Mouse (Mus musculus) liver, adult 2 months (tissue): ENCODE data around the gene Srpx. TPM values are rescaled to one million over a fixed set of nuclear protein-coding genes. Genes with fewer than 3 reads are reported as not detected.

Experiments
- DNase-seq: peaks from one replicate; pipeline ENCODE4 v3.0.0-alpha.2; 2011; ENCODE audit warnings: low read depth, low spot score; ENCODE audit errors: extremely low read depth
- H3K27ac ChIP-seq: fragments of 200-500 bp; replicated peaks from 2 replicates; pipeline ENCODE4 v1.5.1; 2012; ENCODE audit warnings: low read depth, mild to moderate bottlenecking, control low read depth, inconsistent platforms, low read length; ENCODE audit not compliant: insufficient read depth
- H3K27me3 ChIP-seq: fragments of 200-500 bp; 2 replicates; pipeline ENCODE4 v1.6.1; 2012; ENCODE audit warnings: mild to moderate bottlenecking, moderate library complexity, low read length, inconsistent platforms; ENCODE audit not compliant: control insufficient read depth, insufficient read depth
- H3K36me3 ChIP-seq: fragments of 200-500 bp; 2 replicates; pipeline ENCODE4 v1.6.1; 2012; ENCODE audit warnings: low read length, inconsistent platforms; ENCODE audit not compliant: control insufficient read depth, insufficient read depth
- H3K4me1 ChIP-seq: fragments of 200-500 bp; 2 replicates; pipeline ENCODE4 v1.6.1; 2011; ENCODE audit warnings: low read length; ENCODE audit not compliant: control insufficient read depth, insufficient read depth
- H3K4me3 ChIP-seq: fragments of 200-500 bp; 2 replicates; pipeline ENCODE4 v1.5.1; 2011; ENCODE audit warnings: low read depth, mild to moderate bottlenecking, control low read depth, low read length, moderate library complexity; ENCODE audit not compliant: insufficient read depth
- H3K79me2 ChIP-seq: fragments of 200-500 bp; 2 replicates; pipeline ENCODE4 v1.6.1; 2012; ENCODE audit warnings: inconsistent platforms, mild to moderate bottlenecking, low read length, moderate library complexity; ENCODE audit not compliant: control insufficient read depth, insufficient read depth
- H3K9ac ChIP-seq: fragments of 200-500 bp; 2 replicates; pipeline ENCODE4 v1.6.1; 2012; ENCODE audit warnings: low read depth, mild to moderate bottlenecking, control low read depth, inconsistent platforms, low read length
- CTCF ChIP-seq: fragments of 200-500 bp; IDR thresholded peaks from 2 replicates; pipeline ENCODE4 v1.5.1; 2011; ENCODE audit warnings: low read depth, low read length, control low read depth
- POLR2A ChIP-seq: fragments of 200-500 bp; IDR thresholded peaks from 2 replicates; pipeline ENCODE4 v1.6.1; 2011; ENCODE audit warnings: low read length, control low read depth; ENCODE audit not compliant: insufficient read depth; ENCODE audit errors: extremely low read depth
- WGBS: fragments of 180-500 bp; shearing (Covaris S2); methylation state at CpG from one replicate; pipeline ENCODE4 v1.1.7; 2018; 5-methylcytosine and 5-hydroxymethylcytosine counted together
- polyA plus RNA-seq: library from polyadenylated mRNA; depleted of rRNA; stranded (reverse); fragments of >200 nt; gene quantifications from 2 replicates; pipeline ENCODE4 v1.2.3, GENCODE M21; 2012; rRNA removed
- total RNA-seq: library from RNA; depleted of rRNA; stranded (reverse); fragments of >200 nt; gene quantifications from 2 replicates; pipeline ENCODE4 v1.2.3, GENCODE M21; 2014; rRNA removed

Srpx gene
- total and polyA plus RNA-seq, 2 experiments: 0.46 to 1.4 TPM

GRCm38 (mm10) chrX:10010202-10010601 lies 107.3 kb downstream of the Srpx start:
- no peak for TF ChIP-seq POLR2A
- Histone ChIP-seq H3K27me3 (no peaks in the 10 kb centered on the region), H3K36me3 (no peaks in the 10 kb centered on the region), H3K4me1 (no peaks in the 10 kb centered on the region), H3K27ac (no peak overlapping the region), H3K79me2 (no peaks in the 10 kb centered on the region), H3K4me3 (no peak overlapping the region), H3K9ac (no peak overlapping the region)
- no peak for DNase-seq

- no peaks in the 10 kb centered on the region for H3K27me3 ChIP-seq
- H3K9ac ChIP-seq: no peak overlapping the region
- TF ChIP-seq CTCF: no peak
- TF ChIP-seq POLR2A: no peak
- no peaks in the 10 kb centered on the region for H3K36me3 ChIP-seq
- DNase-seq: no peak
- no peak overlapping the region for H3K4me3 ChIP-seq
- no peaks in the 10 kb centered on the region for H3K79me2 ChIP-seq
- no peak overlapping the region for H3K27ac ChIP-seq
- WGBS: 89% methylated on average over 1 of the region's 1 CpGs
- no peaks in the 10 kb centered on the region for H3K4me1 ChIP-seq
Measured at GRCm38 (mm10) chrX:10007675-10008270, 109.7 kb downstream of the Srpx start.

GRCm38 (mm10) chrX:10005946-10006345 lies 111.6 kb downstream of the Srpx start:
- 56% methylated on average over 1 of the region's 1 CpGs for WGBS
- Histone ChIP-seq H3K27ac (no peak overlapping the region), H3K4me3 (no peak overlapping the region), H3K79me2 (no peaks in the 10 kb centered on the region), H3K36me3 (no peaks in the 10 kb centered on the region), H3K4me1 (no peaks in the 10 kb centered on the region), H3K27me3 (no peaks in the 10 kb centered on the region), H3K9ac (no peak overlapping the region)
- TF ChIP-seq POLR2A (no peak), CTCF (no peak)
- DNase-seq: no peak

- H3K9ac ChIP-seq: no peak overlapping the region
- no peak overlapping the region for H3K4me3 ChIP-seq
- DNase-seq: no peak
- no peaks in the 10 kb centered on the region for H3K79me2 ChIP-seq
- H3K4me1 ChIP-seq: no peaks in the 10 kb centered on the region
- no peak for TF ChIP-seq CTCF
- H3K27ac ChIP-seq: no peak overlapping the region
- H3K36me3 ChIP-seq: no peaks in the 10 kb centered on the region
- H3K27me3 ChIP-seq: no peaks in the 10 kb centered on the region
- 0% methylated on average over 1 of the region's 1 CpGs for WGBS
Measured at GRCm38 (mm10) chrX:10000718-10001117, 116.8 kb downstream of the Srpx start.

Other genes starting within 250 kb of the Srpx start
- 2.3 and 5.4 TPM in 2 replicates for gene Sytl5, start 232.1 kb downstream of the Srpx start, total RNA-seq
- 0.31 and 0.60 TPM in 2 replicates for gene Sytl5, start 232.1 kb downstream of the Srpx start, polyA plus RNA-seq
- 2.0 and 2.3 TPM in 2 replicates for gene Rpgr, start 99.2 kb upstream of the Srpx start, total RNA-seq
- 0.34 and 0.42 TPM in 2 replicates for gene Rpgr, start 99.2 kb upstream of the Srpx start, polyA plus RNA-seq
- gene Otc, start 134.6 kb upstream of the Srpx start, total RNA-seq: 480 and 581 TPM in 2 replicates
- 123 TPM in 2 replicates for gene Otc, start 134.6 kb upstream of the Srpx start, polyA plus RNA-seq